Mouse (Mus musculus): Measurements from ENCODE around the gene Agtr1a. TPM values are rescaled to one million over a fixed set of nuclear protein-coding genes. Genes with fewer than 3 reads are reported as not detected.

Agtr1a gene
- polyA plus RNA-seq, 1 experiment from 2014 or later = 15.0 TPM

DNA sequence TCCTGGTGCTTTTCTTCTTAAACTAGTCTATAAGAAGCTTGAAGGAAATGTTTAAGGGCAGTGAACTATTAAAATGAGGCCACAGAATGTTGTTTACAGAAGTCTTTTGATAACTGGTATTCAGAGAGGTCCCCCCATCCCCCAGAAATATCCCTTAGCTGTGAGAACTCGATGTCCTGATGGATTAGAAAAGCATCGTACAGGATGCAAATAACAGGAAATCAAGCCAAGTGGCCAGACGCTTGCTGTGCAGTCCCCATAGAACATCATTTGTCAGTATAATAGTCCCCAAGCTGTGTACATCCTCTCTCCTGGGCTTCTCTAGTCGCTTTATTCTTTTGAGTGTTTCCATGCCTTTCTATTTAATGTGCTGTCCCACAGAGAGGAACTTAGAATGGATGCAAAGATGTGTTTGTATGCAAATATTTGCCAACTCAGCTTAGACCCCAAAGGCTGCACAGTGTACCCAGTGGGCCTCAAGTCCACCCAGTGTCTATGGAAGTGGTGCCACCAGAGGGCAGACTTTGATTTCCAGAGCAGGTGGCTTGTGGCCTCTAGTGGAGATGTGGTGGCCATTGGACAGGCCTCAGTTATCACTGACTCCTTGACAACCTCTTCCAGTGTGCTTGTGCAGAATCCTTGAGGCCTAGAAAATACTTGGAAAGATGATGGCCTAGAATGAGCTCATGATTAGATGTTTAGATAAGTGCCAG, 22.4 kb downstream of the Agtr1a start:
- ATAC-seq (ENCODE audit: low FRiP score, low TSS enrichment) = no peak
- no peaks in the 10 kb centered on the region for H3K27me3 ChIP-seq (ENCODE audit: insufficient read depth, low read length)
- no peak overlapping the region for H3K4me3 ChIP-seq (ENCODE audit: low read length)
- peaks cover 22% of the 10 kb centered on the region for H3K4me1 ChIP-seq (ENCODE audit: insufficient read depth, low read length)
- H3K4me2 ChIP-seq (replicated peaks; ENCODE audit: low read depth, low read length) = no peak overlapping the region
- H3K27ac ChIP-seq (ENCODE audit: low read length) = no peak overlapping the region
- H3K36me3 ChIP-seq (ENCODE audit: insufficient read depth, low read length) = no peaks in the 10 kb centered on the region
- no peaks in the 10 kb centered on the region for H3K9me3 ChIP-seq (ENCODE audit: low read length)
- 55% methylated on average over 4 of the region's 4 CpGs for WGBS
- no peak overlapping the region for H3K9ac ChIP-seq (replicated peaks; ENCODE audit: low read length)

DNA sequence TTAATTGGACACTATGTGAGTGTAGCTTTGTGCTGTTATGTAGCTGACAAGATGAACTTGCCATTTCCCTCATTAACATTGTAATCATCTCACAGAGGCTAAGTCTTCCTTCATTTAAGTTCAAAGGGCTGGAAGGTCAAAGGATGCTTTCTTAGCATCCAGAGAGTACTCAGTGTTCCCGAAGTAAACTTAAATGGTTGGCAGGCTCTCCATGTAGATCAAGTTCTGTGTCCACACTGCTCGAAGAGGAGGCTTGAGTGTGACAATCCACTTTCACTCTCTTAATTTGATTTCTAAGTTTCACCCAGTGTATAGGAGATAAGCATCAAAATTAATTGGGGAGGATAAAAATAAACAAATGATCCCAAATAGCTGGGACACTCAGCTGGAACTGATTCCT, 23.6 kb downstream of the Agtr1a start:
- Histone ChIP-seq H3K9ac (replicated peaks; ENCODE audit: low read length) (no peak overlapping the region), H3K4me3 (ENCODE audit: low read length) (no peak overlapping the region), H3K4me1 (ENCODE audit: insufficient read depth, low read length) (peaks cover 30% of the 10 kb centered on the region), H3K27me3 (ENCODE audit: insufficient read depth, low read length) (no peaks in the 10 kb centered on the region), H3K9me3 (ENCODE audit: low read length) (no peaks in the 10 kb centered on the region), H3K36me3 (ENCODE audit: insufficient read depth, low read length) (no peaks in the 10 kb centered on the region), H3K4me2 (replicated peaks; ENCODE audit: low read depth, low read length) (no peak overlapping the region), H3K27ac (ENCODE audit: low read length) (no peak overlapping the region)
- WGBS = 69% methylated on average over 2 of the region's 2 CpGs
- no peak for ATAC-seq (ENCODE audit: low FRiP score, low TSS enrichment)

DNA sequence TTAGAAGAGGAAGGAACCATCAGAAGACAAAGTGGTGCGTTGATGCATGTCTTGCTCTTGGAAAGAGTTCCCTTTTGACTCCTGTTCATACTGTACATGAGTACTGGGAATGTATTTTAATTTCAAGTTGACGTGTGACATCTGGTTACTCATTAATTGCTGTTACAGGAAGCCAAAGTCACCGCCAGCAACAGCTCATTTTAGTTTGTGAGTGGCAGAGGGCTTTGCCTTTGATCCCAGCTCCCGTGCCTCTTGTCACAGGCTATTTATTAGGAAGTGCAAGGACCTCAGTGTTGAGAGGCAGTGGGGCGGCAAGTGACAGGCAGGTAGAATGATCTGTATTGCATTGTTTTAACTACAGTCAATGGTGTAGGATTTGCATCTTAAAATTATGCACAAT, 24.8 kb downstream of the Agtr1a start:
- peak overlapping the region; percentile 13; the same call in 1 of the 2 replicates for H3K27ac ChIP-seq (ENCODE audit: low read length)
- no peak overlapping the region for H3K4me2 ChIP-seq (replicated peaks; ENCODE audit: low read depth, low read length)
- H3K4me1 ChIP-seq (ENCODE audit: insufficient read depth, low read length) = peaks cover 36% of the 10 kb centered on the region
- H3K36me3 ChIP-seq (ENCODE audit: insufficient read depth, low read length) = no peaks in the 10 kb centered on the region
- no peaks in the 10 kb centered on the region for H3K9me3 ChIP-seq (ENCODE audit: low read length)
- peak; percentile 77 for ATAC-seq (ENCODE audit: low FRiP score, low TSS enrichment)
- H3K4me3 ChIP-seq (ENCODE audit: low read length) = no peak overlapping the region
- no peak overlapping the region for H3K9ac ChIP-seq (replicated peaks; ENCODE audit: low read length)
- no peaks in the 10 kb centered on the region for H3K27me3 ChIP-seq (ENCODE audit: insufficient read depth, low read length)
- WGBS = 16% methylated on average over 5 of the region's 5 CpGs

DNA sequence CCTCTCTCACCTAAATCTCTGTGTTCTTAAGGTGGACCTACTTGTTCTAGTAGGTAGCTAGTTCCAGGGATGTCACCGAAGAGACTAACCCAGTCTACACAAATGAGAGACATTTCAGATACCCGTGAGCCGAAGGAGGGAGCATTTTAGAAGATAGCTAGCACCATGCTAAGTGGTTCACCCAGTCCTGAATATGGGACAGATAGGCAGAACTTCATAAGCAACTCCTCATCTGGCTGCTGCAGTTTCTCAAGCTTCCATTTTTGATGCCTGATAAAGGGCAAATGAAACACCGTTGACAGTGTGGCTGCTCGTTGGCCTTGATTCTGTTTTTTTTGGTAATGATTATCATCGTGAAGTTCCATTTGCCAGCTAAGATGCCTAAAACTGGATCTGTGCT, 25.8 kb downstream of the Agtr1a start:
- Histone ChIP-seq H3K36me3 (ENCODE audit: insufficient read depth, low read length) (no peaks in the 10 kb centered on the region), H3K4me2 (replicated peaks; ENCODE audit: low read depth, low read length) (no peak overlapping the region), H3K27me3 (ENCODE audit: insufficient read depth, low read length) (no peaks in the 10 kb centered on the region), H3K9ac (replicated peaks; ENCODE audit: low read length) (no peak overlapping the region), H3K9me3 (ENCODE audit: low read length) (no peaks in the 10 kb centered on the region), H3K27ac (ENCODE audit: low read length) (no peak overlapping the region), H3K4me3 (ENCODE audit: low read length) (no peak overlapping the region), H3K4me1 (ENCODE audit: insufficient read depth, low read length) (peaks cover 36% of the 10 kb centered on the region)
- WGBS = 85% methylated on average over 6 of the region's 6 CpGs
- ATAC-seq (ENCODE audit: low FRiP score, low TSS enrichment) = no peak

DNA sequence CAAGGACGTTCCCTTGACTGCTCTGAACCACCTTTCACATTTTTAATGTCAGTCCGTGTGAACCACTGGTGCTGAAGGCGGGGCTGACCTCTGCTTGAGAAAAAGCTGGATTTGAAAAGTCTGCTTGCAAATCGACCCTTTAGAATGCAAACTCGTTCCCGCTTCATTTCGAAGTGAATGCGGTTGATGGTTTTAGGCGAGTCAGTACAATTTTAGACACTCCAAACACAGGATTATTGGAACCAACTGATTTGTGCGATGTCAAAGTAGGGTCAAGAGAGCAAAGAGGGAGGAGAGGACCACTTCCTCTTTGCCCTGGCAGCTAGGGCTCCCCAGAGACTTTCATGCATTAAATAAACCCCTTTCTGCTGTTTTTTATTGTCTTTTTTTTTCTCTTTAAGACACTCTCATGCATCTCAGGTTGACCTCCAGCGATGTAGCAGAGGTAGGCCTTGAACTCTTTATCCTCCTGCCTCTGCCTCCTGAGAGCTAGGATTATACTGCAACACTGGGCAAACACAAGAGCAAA, 27.9 kb downstream of the Agtr1a start:
- peaks cover 36% of the 10 kb centered on the region for H3K4me1 ChIP-seq (ENCODE audit: insufficient read depth, low read length)
- no peak overlapping the region for H3K9ac ChIP-seq (replicated peaks; ENCODE audit: low read length)
- no peaks in the 10 kb centered on the region for H3K36me3 ChIP-seq (ENCODE audit: insufficient read depth, low read length)
- ATAC-seq (ENCODE audit: low FRiP score, low TSS enrichment) = no peak
- no peaks in the 10 kb centered on the region for H3K27me3 ChIP-seq (ENCODE audit: insufficient read depth, low read length)
- H3K9me3 ChIP-seq (ENCODE audit: low read length) = no peaks in the 10 kb centered on the region
- H3K4me3 ChIP-seq (ENCODE audit: low read length) = no peak overlapping the region
- peak overlapping the region; percentile 66 for H3K27ac ChIP-seq (ENCODE audit: low read length)
- no peak overlapping the region for H3K4me2 ChIP-seq (replicated peaks; ENCODE audit: low read depth, low read length)
- 46% methylated on average over 11 of the region's 11 CpGs for WGBS

DNA sequence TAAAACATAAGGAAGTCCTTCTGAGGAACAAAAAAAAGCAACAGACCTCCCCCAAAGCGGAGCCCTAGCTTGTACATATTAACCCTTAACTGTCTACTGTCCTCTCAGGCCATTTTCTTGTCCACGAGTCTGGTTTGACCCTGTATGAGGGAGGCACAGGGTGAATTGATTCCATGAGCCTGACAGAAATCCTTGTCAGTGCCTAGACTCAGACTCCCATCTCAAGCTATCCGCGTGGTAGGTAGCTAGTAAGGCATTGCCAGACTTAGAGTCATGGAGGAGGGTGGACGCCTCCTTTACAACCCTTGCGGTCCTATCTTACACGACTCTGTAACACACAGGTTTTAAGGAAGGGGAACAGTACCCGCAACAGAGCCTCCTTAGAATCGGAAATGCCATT, 28.5 kb downstream of the Agtr1a start:
- peak overlapping the region; percentile 51; the same call in 1 of the 2 replicates for H3K27ac ChIP-seq (ENCODE audit: low read length)
- no peaks in the 10 kb centered on the region for H3K27me3 ChIP-seq (ENCODE audit: insufficient read depth, low read length)
- no peak overlapping the region for H3K4me2 ChIP-seq (replicated peaks; ENCODE audit: low read depth, low read length)
- H3K4me3 ChIP-seq (ENCODE audit: low read length) = no peak overlapping the region
- WGBS = 61% methylated on average over 9 of the region's 9 CpGs
- ATAC-seq (ENCODE audit: low FRiP score, low TSS enrichment) = no peak
- H3K9ac ChIP-seq (replicated peaks; ENCODE audit: low read length) = no peak overlapping the region
- no peaks in the 10 kb centered on the region for H3K36me3 ChIP-seq (ENCODE audit: insufficient read depth, low read length)
- peaks cover 36% of the 10 kb centered on the region for H3K4me1 ChIP-seq (ENCODE audit: insufficient read depth, low read length)
- H3K9me3 ChIP-seq (ENCODE audit: low read length) = no peaks in the 10 kb centered on the region

DNA sequence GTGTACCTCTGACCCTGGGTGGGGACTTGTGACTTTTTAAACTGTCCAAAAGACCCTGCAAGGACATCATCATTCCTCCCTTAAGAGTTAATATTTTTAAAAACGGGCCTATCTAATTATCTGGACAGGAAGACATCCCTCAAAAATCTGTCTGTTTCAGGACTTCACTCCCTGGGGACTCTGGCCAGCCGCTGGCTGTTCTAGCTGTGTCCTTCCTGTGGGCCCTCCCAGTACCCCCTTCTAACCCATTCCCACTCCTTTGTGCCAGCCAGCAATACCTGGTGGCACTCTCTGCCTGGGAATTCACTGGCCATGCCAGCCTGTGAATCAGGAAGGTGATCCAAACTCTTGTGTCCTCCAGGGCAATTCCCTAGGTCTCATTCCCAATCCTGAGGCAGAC, 29.1 kb downstream of the Agtr1a start:
- ATAC-seq (ENCODE audit: low FRiP score, low TSS enrichment) = no peak
- Histone ChIP-seq H3K36me3 (ENCODE audit: insufficient read depth, low read length) (no peaks in the 10 kb centered on the region), H3K27me3 (ENCODE audit: insufficient read depth, low read length) (no peaks in the 10 kb centered on the region), H3K27ac (ENCODE audit: low read length) (peak overlapping the region; percentile 51; the same call in 1 of the 2 replicates), H3K9me3 (ENCODE audit: low read length) (no peaks in the 10 kb centered on the region), H3K4me3 (ENCODE audit: low read length) (no peak overlapping the region), H3K9ac (replicated peaks; ENCODE audit: low read length) (no peak overlapping the region), H3K4me2 (replicated peaks; ENCODE audit: low read depth, low read length) (no peak overlapping the region), H3K4me1 (ENCODE audit: insufficient read depth, low read length) (peaks cover 34% of the 10 kb centered on the region)
- 39% methylated on average over 2 of the region's 2 CpGs for WGBS

DNA sequence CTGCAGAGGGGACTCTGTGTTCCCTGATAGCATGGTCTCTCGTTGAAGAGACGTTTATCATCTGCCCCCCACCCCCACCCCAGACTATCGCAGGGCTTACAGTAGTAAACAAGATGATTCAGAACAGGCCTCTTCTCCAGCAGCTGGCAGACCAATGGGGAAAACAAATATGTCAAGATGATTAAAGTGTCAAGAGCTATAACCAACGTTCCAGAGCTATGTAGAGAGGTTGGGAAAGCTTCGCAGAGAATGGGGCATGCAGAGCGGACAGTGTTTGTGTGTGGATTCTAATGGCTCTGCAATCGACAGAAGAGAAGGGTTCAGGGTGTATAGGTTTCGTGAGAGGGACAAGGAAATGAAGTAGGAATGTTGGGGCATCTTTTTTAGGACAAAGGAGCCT, 31.9 kb downstream of the Agtr1a start:
- peak; percentile 27; the same call in 1 of the 2 replicates for ATAC-seq (ENCODE audit: low FRiP score, low TSS enrichment)
- Histone ChIP-seq H3K4me3 (ENCODE audit: low read length) (no peak overlapping the region), H3K4me2 (replicated peaks; ENCODE audit: low read depth, low read length) (no peak overlapping the region), H3K27me3 (ENCODE audit: insufficient read depth, low read length) (no peaks in the 10 kb centered on the region), H3K4me1 (ENCODE audit: insufficient read depth, low read length) (peaks cover 18% of the 10 kb centered on the region), H3K9me3 (ENCODE audit: low read length) (no peaks in the 10 kb centered on the region), H3K9ac (replicated peaks; ENCODE audit: low read length) (no peak overlapping the region), H3K27ac (ENCODE audit: low read length) (no peak overlapping the region), H3K36me3 (ENCODE audit: insufficient read depth, low read length) (no peaks in the 10 kb centered on the region)
- WGBS = 56% methylated on average over 8 of the region's 8 CpGs

DNA sequence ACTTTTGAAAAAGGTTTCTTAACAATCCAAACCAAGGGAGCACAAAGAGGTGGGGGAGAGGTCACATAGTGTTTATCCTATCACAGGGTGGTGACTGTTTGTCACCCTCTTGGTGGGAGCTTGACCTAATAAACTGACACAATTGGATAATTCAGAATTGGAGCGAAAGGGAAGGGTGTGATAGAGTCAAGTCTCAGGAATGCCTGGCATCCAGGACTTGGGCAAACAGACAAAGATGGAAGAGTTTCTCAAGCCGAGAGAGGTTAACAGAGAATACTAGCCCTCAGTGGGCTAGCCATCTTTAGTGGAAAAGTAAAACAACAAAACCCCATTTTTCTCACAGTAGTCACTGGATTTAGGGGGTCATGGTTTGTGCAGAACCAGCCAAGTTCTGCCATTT, 32.5 kb downstream of the Agtr1a start:
- H3K4me1 ChIP-seq (ENCODE audit: insufficient read depth, low read length) = peaks cover 13% of the 10 kb centered on the region
- H3K27me3 ChIP-seq (ENCODE audit: insufficient read depth, low read length) = no peaks in the 10 kb centered on the region
- no peaks in the 10 kb centered on the region for H3K36me3 ChIP-seq (ENCODE audit: insufficient read depth, low read length)
- H3K27ac ChIP-seq (ENCODE audit: low read length) = no peak overlapping the region
- no peak overlapping the region for H3K9ac ChIP-seq (replicated peaks; ENCODE audit: low read length)
- no peak for ATAC-seq (ENCODE audit: low FRiP score, low TSS enrichment)
- no peak overlapping the region for H3K4me2 ChIP-seq (replicated peaks; ENCODE audit: low read depth, low read length)
- WGBS = 62% methylated on average over 2 of the region's 2 CpGs
- no peak overlapping the region for H3K4me3 ChIP-seq (ENCODE audit: low read length)
- H3K9me3 ChIP-seq (ENCODE audit: low read length) = no peaks in the 10 kb centered on the region

DNA sequence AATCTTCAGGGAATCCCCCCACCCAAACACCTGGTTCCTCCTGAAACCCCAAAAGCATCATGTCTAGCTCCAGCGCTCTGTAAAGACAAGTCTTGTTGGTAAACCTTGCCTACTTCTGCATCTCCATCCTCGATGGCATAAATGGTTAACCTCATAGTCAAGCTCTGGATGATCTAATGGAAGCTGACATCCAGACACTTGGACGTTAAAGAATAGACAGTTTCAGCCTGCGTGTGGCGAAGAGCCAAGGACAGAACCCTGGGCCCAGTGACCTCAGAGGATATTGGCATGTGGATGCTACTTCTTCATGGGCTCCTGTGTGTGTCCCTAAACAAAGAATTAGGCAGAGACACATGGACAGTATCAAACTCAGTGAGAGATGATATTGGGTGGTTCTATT, 42.6 kb downstream of the Agtr1a start:
- H3K4me2 ChIP-seq (replicated peaks; ENCODE audit: low read depth, low read length) = no peak overlapping the region
- 88% methylated on average over 5 of the region's 5 CpGs for WGBS
- no peak overlapping the region for H3K9ac ChIP-seq (replicated peaks; ENCODE audit: low read length)
- no peaks in the 10 kb centered on the region for H3K9me3 ChIP-seq (ENCODE audit: low read length)
- no peak overlapping the region for H3K27ac ChIP-seq (ENCODE audit: low read length)
- H3K36me3 ChIP-seq (ENCODE audit: insufficient read depth, low read length) = no peaks in the 10 kb centered on the region
- H3K4me1 ChIP-seq (ENCODE audit: insufficient read depth, low read length) = no peaks in the 10 kb centered on the region
- H3K27me3 ChIP-seq (ENCODE audit: insufficient read depth, low read length) = no peaks in the 10 kb centered on the region
- ATAC-seq (ENCODE audit: low FRiP score, low TSS enrichment) = no peak
- H3K4me3 ChIP-seq (ENCODE audit: low read length) = no peak overlapping the region

Measured in kidney, embryonic 16.5 days (tissue).